Mouse (Mus musculus): ENCODE measurements around the gene Cdc6.
A peak's percentile ranks its signal among the peaks of the same experiment; 100 is the strongest.

Cdc6 gene

DNA sequence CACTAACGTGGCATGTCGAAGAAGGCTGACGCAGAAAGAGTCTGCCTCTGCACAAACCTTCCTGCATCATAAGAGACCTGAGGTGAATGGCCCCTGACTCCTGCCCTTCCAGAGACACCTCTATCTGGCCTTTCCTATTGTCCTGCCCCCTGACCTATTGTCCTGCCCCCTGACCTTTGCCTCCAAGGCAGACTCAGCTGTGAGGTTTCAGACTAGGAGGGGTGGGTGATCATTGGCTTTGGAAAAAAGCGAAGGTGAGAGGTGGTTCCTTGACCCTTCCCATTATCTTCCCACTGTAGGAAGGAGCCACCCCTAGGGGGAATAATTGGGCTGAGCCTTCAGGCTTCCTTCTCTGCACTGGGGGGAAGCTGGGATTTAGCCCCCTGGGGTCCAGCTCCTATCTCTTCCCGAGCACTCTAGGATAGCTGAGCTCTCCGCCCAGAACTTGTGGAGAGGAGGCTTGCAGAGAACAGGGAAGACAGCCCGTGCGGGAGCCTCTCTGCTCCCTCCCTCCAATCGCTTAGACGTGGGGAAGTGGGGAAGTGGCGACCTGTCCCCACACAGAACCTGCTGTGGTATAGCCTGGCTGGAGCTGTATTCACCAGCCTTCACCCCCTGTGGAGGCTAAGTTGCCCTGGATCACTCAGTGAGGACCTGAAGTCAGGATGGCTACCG, 55.0 kb downstream of the Cdc6 start:
- peak; percentile 37 for DNase-seq

DNA sequence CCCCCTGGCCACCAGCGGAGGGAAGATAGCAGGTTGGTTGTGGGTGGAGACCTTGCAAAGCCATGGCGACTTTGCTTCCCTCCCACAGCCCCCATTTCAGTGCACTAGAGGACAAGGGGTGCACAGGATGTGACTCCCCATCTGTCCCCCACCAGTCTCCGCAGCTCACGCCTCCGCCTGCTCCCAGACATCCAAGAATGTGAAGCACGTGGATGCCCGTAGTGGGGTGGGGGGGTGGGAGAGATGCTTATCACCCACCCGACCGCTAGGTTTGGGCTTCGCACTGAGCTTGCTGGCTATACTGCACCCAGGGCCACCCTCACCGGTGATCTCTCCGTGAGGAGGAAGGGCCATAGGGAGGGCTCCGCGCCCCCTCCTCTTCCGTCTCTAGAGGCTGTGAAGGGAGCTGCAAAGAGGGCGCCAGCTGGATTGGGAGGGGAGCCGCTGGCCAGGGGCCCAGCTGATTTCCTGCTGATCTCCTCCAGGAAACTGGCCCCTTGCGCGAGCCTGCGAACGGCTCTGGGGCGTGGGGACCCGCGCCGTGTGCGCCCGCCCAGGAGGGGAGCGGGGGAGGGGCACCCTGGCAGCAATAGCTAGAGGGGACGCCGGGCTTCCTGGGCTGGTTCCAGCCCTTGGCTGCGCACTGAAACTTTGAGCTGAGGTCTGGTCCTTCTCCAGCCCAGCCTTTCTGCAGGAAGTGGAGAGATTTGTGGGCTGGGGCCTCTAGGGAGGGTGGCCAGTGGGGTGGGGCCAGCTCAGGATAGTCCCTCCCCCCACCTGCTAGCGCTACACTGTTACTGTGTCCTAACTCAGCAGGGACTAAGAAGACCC, 55.8 kb downstream of the Cdc6 start:
- DNase-seq, result peak; percentile 59

DNA sequence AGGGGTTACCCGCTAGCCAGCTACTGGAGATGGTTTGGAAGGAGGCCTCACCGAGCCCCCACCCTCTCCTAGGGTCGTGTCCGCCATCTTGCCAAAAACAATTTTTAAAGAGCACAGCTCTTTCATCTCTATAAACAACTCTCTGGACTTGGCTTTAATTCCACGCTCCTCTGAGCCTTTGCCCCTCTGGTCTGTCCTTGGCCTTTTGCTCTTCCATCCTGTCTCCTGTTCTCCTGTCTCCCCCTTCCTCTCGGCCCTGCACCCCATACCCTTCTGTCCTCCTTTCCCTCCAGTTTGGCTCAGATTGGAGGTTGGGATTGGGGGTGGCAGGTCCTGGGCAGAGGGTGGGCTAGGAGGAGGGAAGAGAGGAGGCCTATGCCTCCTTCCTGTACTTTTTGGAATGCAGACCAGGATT, 56.6 kb downstream of the Cdc6 start:
- DNase-seq, result no peak

DNA sequence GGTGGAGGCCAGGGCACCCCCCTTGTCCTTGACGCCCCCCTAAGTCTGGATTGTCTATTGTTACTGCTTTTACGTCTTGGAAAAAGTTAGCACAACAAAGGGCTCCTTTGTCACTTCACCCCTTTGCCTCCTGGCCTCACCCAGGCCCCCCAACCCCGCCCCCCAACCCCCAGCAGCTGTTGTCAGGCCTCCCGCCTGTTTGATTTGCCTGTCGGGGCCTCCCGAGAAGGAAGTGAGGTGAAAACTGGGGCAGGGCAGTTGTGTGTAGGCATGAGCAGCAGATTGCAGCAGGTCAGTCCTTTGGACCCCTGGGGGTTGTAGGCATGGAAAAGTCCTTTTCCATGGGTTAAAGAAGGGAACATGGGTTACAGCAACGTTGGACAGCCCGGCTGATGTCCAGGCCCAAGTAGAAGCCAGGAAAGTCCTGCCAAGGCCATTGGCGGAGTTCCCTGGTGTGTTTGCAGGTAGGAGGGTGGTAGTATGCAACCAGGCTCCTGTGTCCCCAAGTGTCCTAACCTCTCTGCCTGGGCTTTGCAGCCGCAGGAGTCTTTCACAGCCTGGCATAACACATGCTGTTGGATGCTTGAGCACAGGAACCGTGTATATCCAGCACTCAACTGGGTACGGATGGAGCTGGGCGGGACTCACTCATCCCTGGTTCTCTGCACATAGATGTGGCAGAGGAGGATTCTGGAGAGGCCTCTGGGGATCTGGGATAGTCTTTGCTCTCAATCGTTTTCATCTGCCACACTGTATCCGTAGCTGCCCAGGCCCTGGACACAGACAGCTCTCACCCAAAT, 57.2 kb downstream of the Cdc6 start:
- DNase-seq, result peak; percentile 75

DNA sequence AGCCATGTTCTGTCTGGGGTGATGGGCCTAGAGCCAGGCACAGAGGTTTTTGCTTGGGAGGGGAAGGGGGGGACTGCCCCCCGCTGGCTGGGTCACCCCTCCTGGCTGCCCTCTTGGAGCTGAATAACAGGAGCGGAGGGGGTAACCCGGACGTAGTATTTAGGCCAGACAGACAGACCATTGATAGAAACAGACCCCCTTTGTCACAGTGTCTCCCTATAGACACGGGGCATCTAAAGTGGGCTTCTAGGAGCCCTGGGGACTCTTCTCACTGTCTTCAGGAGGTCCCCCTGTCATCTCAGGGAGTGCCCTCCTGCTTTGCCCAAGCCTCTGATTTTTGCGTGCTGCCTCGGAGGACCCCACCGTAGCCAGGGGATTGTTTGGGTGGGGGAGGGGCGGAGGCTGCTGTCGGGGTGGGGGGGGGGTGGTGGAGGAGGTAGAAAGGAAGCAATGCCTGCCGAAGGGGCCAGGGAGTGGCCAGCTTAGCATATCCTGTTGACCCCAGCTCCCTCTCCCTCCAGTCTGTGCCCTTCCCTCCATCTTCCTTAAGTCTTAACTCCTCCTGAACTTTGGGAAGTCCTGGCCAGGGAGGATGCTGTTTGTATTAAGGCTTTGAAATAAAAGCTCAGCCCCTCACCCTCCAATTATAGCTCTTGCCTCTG, 57.9 kb downstream of the Cdc6 start:
- DNase-seq, result peak; percentile 45

DNA sequence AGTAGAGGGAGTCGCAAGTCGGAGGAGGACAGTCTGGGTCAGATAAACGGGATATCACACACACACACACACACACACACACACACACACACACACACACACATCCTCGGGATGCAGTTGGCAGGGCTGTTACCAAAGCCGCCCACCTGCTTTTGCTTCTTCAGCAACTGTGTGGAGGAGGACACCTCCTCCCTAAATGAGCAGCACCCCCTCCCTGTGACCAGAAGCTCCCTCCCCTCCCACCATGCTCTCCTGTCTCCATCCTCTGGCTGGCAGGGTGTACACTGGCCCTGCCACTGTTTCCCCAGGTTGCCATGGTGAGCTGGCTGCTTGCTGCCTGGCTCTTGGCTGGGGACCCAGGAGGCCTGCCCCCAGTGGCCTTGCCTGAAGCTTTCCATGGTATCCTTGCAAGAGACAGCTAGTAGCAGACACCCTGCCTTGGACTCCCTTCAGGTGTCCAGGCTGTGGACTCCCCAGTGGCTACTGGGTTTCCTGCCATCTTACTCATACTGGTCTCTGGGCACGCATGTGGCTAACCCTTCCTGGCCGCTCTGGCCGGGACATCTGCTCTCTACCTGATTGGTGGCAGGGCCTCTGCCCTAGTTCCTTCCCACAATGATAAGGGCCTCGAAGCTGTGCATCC, 59.0 kb downstream of the Cdc6 start:
- peak; percentile 82 for DNase-seq

DNA sequence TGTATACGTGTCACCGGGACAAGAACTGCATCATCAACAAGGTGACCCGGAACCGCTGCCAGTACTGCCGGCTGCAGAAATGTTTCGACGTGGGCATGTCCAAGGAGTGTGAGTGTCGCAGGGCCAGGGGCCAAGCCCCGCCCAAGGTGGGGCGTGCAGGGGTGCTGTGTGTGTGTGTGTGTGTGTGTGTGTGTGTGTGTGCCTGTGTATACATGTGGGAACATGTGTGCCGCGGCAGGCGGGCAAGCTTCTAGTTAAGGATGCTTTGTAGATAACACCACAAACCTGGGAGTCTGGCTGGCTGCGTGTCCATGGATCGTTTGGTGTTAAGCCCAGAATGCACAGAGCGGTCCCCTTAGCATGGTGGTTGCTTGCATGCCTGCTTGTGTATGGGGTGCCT, 60.5 kb downstream of the Cdc6 start:
- DNase-seq, result peak; percentile 43

DNA sequence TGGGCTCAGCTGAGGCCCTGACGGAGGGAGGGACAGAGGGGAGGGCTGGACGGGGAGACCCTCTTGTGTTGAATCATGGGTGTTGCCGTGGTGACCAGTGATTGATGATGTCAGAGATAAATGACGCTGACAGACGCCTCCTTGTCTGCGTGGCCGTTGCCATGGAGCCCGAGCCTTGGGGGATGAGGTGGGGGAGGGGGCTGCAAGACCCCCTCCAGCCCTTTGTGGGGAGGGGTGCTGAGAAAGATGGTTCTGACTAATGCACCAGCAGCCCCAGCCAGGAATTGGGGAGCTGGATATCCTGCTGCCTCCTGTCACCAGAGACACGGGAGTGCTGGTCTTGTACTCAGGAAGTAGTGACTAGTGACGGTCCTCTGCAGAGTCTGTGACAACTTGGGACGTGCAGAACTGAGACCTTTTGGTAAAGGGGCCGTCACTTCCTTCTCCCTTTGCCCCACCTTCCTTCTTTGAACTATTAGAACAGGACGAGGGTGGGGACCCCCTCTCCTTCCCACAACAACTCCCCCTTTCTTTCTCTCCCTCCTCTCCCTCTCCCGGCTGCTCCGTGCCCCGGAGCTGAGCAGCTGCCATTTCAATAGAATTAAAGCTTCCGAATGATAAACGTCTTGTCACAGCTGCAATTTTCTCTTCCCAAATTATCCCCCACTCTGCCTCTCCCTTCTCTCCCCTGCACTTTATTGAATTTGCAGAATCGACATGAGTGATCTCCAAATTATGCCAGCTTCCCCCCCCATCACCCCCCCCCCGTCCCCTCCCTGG, 61.3 kb downstream of the Cdc6 start:
- peak; percentile 38 for DNase-seq

DNA sequence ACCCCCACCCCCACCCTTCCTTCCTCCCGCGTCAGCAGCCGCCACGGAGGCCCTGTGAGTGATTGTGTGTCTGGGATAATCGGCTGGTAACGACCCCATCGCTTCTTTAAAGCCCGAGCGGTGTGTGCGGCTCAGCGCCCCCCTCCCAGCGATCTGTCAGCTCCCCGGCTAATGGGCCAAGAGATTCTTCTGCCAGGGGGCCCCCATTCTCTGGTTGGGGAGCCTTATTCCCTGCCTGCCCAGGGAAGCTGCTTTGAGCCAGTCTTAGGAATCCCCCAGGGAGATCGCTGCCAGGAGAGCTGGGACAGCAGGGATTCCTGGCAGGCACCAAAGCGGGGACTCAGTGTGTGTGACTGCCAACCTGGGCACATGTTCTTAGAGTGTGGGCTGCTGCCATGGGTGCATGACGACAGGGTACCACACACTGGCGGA, 61.9 kb downstream of the Cdc6 start:
- DNase-seq, result no peak

DNA sequence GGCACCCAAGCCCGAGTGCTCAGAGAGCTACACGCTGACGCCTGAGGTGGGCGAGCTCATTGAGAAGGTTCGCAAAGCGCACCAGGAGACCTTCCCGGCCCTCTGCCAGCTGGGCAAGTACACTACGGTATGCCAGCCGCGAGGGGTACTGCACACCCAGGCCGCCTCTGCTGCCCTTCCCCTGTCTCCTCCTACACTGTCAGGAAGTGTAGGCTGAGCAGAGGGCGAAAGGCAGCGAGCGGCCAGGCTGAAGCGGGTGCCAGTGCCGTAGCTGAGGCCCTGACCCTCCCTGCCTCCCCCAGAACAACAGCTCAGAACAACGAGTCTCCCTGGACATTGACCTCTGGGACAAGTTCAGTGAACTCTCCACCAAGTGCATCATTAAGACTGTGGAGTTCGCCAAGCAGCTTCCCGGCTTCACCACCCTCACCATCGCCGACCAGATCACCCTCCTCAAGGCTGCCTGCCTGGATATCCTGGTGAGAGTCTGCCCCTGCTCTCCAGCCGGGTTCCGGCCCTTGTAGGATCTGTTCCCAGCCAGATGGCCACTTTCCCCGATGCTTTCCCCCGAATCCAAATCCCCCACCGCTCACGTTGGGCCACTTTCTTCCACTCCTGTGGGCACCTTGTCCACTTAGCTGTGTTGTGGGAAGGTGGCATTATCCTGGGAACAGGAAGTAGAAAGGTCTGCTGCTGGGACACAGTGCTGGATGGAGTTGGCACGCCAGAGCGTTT, 62.8 kb downstream of the Cdc6 start:
- DNase-seq, result peak; percentile 38

DNA sequence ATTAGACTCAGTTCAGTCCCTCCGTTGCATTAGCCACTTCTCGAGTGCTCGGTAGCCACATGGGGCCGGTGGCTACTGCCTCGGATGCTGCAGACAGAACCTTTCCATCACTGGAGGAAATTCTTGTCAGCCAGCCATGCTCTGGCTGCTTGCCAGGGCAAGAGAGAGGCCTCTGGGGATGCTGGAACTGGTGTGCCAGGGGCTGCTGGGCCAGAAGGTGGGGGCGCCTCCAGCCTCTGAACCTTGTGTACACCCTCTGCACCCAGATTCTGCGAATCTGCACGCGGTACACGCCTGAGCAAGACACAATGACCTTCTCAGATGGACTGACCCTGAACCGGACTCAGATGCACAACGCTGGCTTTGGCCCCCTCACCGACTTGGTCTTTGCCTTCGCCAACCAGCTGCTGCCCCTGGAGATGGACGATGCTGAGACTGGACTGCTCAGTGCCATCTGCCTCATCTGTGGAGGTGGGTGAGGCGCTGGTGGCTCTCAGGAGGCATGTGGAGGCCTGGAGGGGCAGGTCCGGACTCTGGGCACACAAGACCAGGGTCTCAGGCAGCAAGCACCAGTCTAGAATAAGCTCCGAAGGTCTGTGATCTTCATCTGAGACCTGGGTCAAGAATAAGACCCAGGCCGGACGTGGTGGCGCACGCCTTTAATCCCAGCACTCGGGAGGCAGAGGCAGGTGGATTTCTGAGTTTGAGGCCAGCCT, 63.9 kb downstream of the Cdc6 start:
- DNase-seq, result peak; percentile 73

DNA sequence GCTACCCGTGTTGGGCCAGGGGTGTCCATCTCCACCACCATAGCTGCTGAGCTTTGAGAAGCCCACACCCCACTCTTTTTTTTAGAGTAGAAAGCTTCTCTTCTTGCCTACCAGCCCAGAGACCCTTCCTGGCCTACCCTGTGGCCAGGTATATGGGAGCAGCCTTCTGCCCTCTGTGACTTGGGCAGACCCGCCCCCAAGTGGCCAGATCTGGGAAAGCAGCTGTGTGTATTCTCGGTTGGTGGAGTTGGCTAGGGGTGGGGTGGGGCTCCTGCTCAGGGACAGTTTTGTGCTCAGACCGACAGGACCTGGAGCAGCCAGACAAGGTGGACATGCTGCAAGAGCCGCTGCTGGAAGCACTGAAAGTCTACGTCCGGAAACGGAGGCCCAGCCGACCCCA, 64.6 kb downstream of the Cdc6 start:
- peak; percentile 91 for DNase-seq

DNA sequence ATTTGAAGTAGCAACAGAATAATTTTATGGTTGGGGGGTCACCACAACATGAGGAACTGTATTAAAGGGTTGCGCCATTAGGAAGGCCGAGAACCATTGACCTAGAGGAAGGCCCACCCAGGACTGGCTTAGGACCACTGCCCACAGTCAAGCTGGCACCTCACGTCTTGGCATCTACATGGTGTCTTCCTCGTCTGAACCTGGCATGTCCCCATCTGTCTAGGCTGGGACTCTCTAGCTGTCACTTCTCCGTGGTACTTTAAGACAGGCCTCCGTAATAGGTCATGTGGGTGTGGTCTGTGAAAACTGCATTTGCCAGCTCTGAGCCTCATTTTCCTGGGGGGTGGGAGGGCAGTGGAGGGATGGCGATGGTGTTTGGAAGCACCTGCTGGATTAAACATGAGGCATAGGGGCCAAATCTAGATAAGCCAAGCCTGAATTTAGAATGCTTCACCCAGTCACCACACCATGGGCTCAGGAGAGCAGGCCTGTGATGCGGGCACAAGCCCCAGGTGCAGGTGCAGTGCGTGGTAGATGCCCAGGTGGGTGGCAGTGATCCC, 65.3 kb downstream of the Cdc6 start:
- peak; percentile 39 for DNase-seq
